Mouse (Mus musculus) brain, embryonic 14.5 days (tissue): Measurements from ENCODE around the gene Krt9.

Source experiments
- CTCF ChIP-seq: fragments of 200-500 bp; IDR thresholded peaks from 2 replicates; pipeline ENCODE4 v1.5.1; 2012; ENCODE audit warnings: inconsistent platforms, mild to moderate bottlenecking, moderate library complexity, borderline replicate concordance; ENCODE audit not compliant: insufficient read depth, insufficient read length; ENCODE audit errors: extremely low read depth
- POLR2A ChIP-seq: fragments of 200-500 bp; IDR thresholded peaks from 2 replicates; pipeline ENCODE4 v1.6.1; 2012; ENCODE audit warnings: mild to moderate bottlenecking, inconsistent platforms, borderline replicate concordance; ENCODE audit not compliant: poor library complexity, insufficient read depth, insufficient read length, severe bottlenecking; ENCODE audit errors: extremely low read depth

GRCm38 (mm10) chr11:100203448-100203847 is 10.4 kb upstream of the Krt9 start:
- no peak for TF ChIP-seq CTCF
- TF ChIP-seq POLR2A = no peak
